9 mouse cellular contexts compared by ENCODE assay signal in genomic region chr6:22288004-22288736, GRCm38 (mm10). TPM values are rescaled to one million over a fixed set of nuclear protein-coding genes. Genes with fewer than 3 reads are reported as not detected.
DNase-seq lines count a peak whose midpoint lies in the region; ATAC-seq and TF ChIP-seq lines count a peak whose summit lies in the region.
"Had no signal": no experiment of that assay in that cellular context is flagged by ENCODE, and none has a peak within 500 bp of the region (broad histone marks: within the 10 kb centered on the region; RNA-seq: fewer than 3 reads in every experiment).

Gene Wnt16, plus strand, starts transcription at chr6:22288227.

- no peak for TF ChIP-seq CTCF in heart, adult 2 months (IDR thresholded peaks at IDR 0.05)
- no peak for TF ChIP-seq CTCF in stomach, postnatal 0 days (IDR thresholded peaks at IDR 0.05; ENCODE audit: low read depth)

- DNase-seq in heart, adult 2 months = no peak
- DNase-seq in heart, adult 18-20 months = no peak
- peak; percentile 9 for DNase-seq in Muller cell, postnatal 12 days (ENCODE audit: inconsistent ontology term)
- peak; percentile 58 for DNase-seq in forebrain, embryonic 11.5 days (ENCODE audit: low spot score)
- peak; percentile 63 for DNase-seq in mesoderm, embryonic 11.5 days (ENCODE audit: low read depth, low spot score)
- DNase-seq in stomach, postnatal 0 days (ENCODE audit: low spot score) = no peak

- H3K4me3 ChIP-seq in heart, adult 2 months = peak within 1 kb of the TSS; percentile 4; the same call in 1 of the 2 replicates
- peak within 1 kb of the TSS; percentile 37 for H3K4me3 ChIP-seq in forebrain, embryonic 11.5 days (ENCODE audit: low read depth, low read length)
- peak within 1 kb of the TSS; percentile 42 for H3K4me3 ChIP-seq in kidney, embryonic 15.5 days (replicated peaks)
- peak within 1 kb of the TSS; percentile 46 for H3K4me3 ChIP-seq in stomach, postnatal 0 days (ENCODE audit: low read depth, low read length)

- no peaks in the 10 kb centered on the region for H3K79me2 ChIP-seq in heart, adult 2 months (replicated peaks; ENCODE audit: control insufficient read depth, insufficient read depth, low read length)

- no peaks in the 10 kb centered on the region for H3K9me3 ChIP-seq in forebrain, embryonic 11.5 days (ENCODE audit: control insufficient read depth, low read length)
- no peaks in the 10 kb centered on the region for H3K9me3 ChIP-seq in kidney, embryonic 15.5 days (replicated peaks)
- H3K9me3 ChIP-seq in stomach, postnatal 0 days (ENCODE audit: control insufficient read depth, low read length) = no peaks in the 10 kb centered on the region

- TF ChIP-seq POLR2A in heart, adult 2 months (IDR thresholded peaks at IDR 0.05; ENCODE audit: insufficient read depth, low read depth, low read length) = no peak

- 9% methylated on average over 20 of the region's 20 CpGs for WGBS in heart, adult 2 months
- WGBS in forebrain, embryonic 11.5 days = under 1% methylated on average over 20 of the region's 20 CpGs
- 2% methylated on average over 20 of the region's 20 CpGs for WGBS in kidney, embryonic 15.5 days
- WGBS in stomach, postnatal 0 days = 4% methylated on average over 20 of the region's 20 CpGs

- no peaks in the 10 kb centered on the region for H3K4me1 ChIP-seq in heart, adult 2 months (ENCODE audit: control insufficient read depth, insufficient read depth, low read length)
- peaks cover 9% of the 10 kb centered on the region; the same call in 1 of the 2 replicates for H3K4me1 ChIP-seq in forebrain, embryonic 11.5 days (replicated peaks; ENCODE audit: control insufficient read depth, insufficient read depth, low read length)
- H3K4me1 ChIP-seq in kidney, embryonic 15.5 days = peaks cover 22% of the 10 kb centered on the region
- H3K4me1 ChIP-seq in stomach, postnatal 0 days (replicated peaks; ENCODE audit: control insufficient read depth, insufficient read depth) = peaks cover 3% of the 10 kb centered on the region; the same call in 1 of the 2 replicates

- no peak for TF ChIP-seq EP300 in heart, adult 2 months (IDR thresholded peaks at IDR 0.05; ENCODE audit: insufficient read depth, low read depth, low read length)
- no peak for TF ChIP-seq EP300 in stomach, postnatal 0 days (optimal IDR thresholded peaks at IDR 0.05)

- intact Hi-C loops in heart, adult 2 months (cut with DNase I) = no loop called here

- no peaks in the 10 kb centered on the region for H3K36me3 ChIP-seq in heart, adult 2 months (ENCODE audit: control insufficient read depth, insufficient read depth, low read length)
- no peaks in the 10 kb centered on the region for H3K36me3 ChIP-seq in forebrain, embryonic 11.5 days (ENCODE audit: control insufficient read depth, insufficient read depth, low read length)
- H3K36me3 ChIP-seq in kidney, embryonic 15.5 days = no peaks in the 10 kb centered on the region
- no peaks in the 10 kb centered on the region for H3K36me3 ChIP-seq in stomach, postnatal 0 days (ENCODE audit: control insufficient read depth, insufficient read depth, low read length)

- ATAC-seq in forebrain, embryonic 11.5 days (replicated peaks; ENCODE audit: low FRiP score) = peak; percentile 78
- peak; percentile 79 for ATAC-seq in kidney, embryonic 15.5 days (replicated peaks; ENCODE audit: low FRiP score)
- ATAC-seq in stomach, postnatal 0 days (ENCODE audit: low FRiP score, low TSS enrichment) = peak; percentile 61
- ATAC-seq in erythroblast, adult 5-6 weeks (replicated peaks; ENCODE audit: low FRiP score, poor library complexity, severe bottlenecking) = no peak
- ATAC-seq: Patski had no signal

- peaks cover 14% of the 10 kb centered on the region for H3K27me3 ChIP-seq in heart, adult 2 months (ENCODE audit: control insufficient read depth, insufficient read depth, low read length)
- peaks cover 20% of the 10 kb centered on the region for H3K27me3 ChIP-seq in forebrain, embryonic 11.5 days (ENCODE audit: control insufficient read depth, insufficient read depth, low read length)
- H3K27me3 ChIP-seq in kidney, embryonic 15.5 days = peaks cover 56% of the 10 kb centered on the region
- no peaks in the 10 kb centered on the region for H3K27me3 ChIP-seq in stomach, postnatal 0 days (ENCODE audit: control insufficient read depth, insufficient read depth, low read length)
- H3K27me3 ChIP-seq: Patski had no signal

- no peak within 1 kb of the TSS for H3K9ac ChIP-seq in heart, adult 2 months (ENCODE audit: low read depth, low read length)
- peak within 1 kb of the TSS; percentile 39 for H3K9ac ChIP-seq in forebrain, embryonic 11.5 days (ENCODE audit: low read length)
- H3K9ac ChIP-seq in kidney, embryonic 15.5 days = peak within 1 kb of the TSS; percentile 21; the same call in 1 of the 2 replicates
- H3K9ac ChIP-seq in stomach, postnatal 0 days (ENCODE audit: low read length) = peak within 1 kb of the TSS; percentile 47; the same call in 1 of the 2 replicates

- H3K4me2 ChIP-seq in forebrain, embryonic 11.5 days (ENCODE audit: low read depth, low read length, severe bottlenecking) = peak within 1 kb of the TSS; percentile 85
- peak within 1 kb of the TSS; percentile 77 for H3K4me2 ChIP-seq in kidney, embryonic 15.5 days
- H3K4me2 ChIP-seq in stomach, postnatal 0 days (replicated peaks; ENCODE audit: low read depth) = peak within 1 kb of the TSS; percentile 62

- H3K27ac ChIP-seq in heart, adult 2 months = no peak within 1 kb of the TSS
- no peak within 1 kb of the TSS for H3K27ac ChIP-seq in forebrain, embryonic 11.5 days (ENCODE audit: low read depth, low read length)
- no peak within 1 kb of the TSS for H3K27ac ChIP-seq in kidney, embryonic 15.5 days
- peak within 1 kb of the TSS; percentile 69; the same call in 1 of the 2 replicates for H3K27ac ChIP-seq in stomach, postnatal 0 days (replicated peaks)

RNA-seq across cellular contexts. Expression of gene Wnt16, which starts in this region (rescaled TPM):
- total RNA-seq in heart, adult 2 months (2021) = under 1 TPM; 0.70 to 0.80 TPM
- polyA plus RNA-seq in heart, adult 2 months (2012; rRNA removed) = 0.49 and 0.59 TPM in 2 replicates
- under 1 TPM in 1 of 2 experiments, not detected in 1; 0.64 TPM for total RNA-seq in heart, adult 18-20 months (2021)
- polyA plus RNA-seq in forebrain, embryonic 11.5 days (2014; fragmentation: Nextera tagmentation; extraction: Ambion mirVana) = 0.27 TPM in 2 replicates
- polyA plus RNA-seq in kidney, embryonic 15.5 days (2015; fragmentation: Nextera tagmentation; extraction: Ambion mirVana) = 1.2 and 1.7 TPM in 2 replicates
- polyA plus RNA-seq in stomach, postnatal 0 days (2015; fragmentation: Nextera tagmentation; extraction: Ambion mirVana) = 4.5 and 8.1 TPM in 2 replicates
- not detected in 2 replicates for total RNA-seq in erythroblast, adult 5-6 weeks (2015; ENCODE audit: low replicate concordance)
- total RNA-seq in erythroblast, adult 5-6 weeks (2017; ENCODE audit: low replicate concordance) = not detected in 2 replicates
- polyA plus RNA-seq: Patski had no signal

Comparison
In these comparisons a context has a peak if more than half of its experiments do, and no peak if none do; other contexts are left out.
1. Peak in DNase-seq, ATAC-seq, H3K4me3 ChIP-seq, H3K9ac ChIP-seq and H3K4me2 ChIP-seq in forebrain, embryonic 11.5 days; RNA of the gene not detected or under 1 TPM.
2. DNase-seq: peak in Muller cell, postnatal 12 days (single experiment) and mesoderm, embryonic 11.5 days (single experiment); none in heart, adult 2 months (0 of 2), heart, adult 18-20 months (0 of 2) and stomach, postnatal 0 days (single experiment).
3. Peak in every context shown above with its lines, with median percentiles within 50 percentile points of each other: H3K4me3 ChIP-seq and H3K4me2 ChIP-seq.